Mouse (Mus musculus) hindbrain, embryonic 12.5 days (tissue): ENCODE data around the gene Plxna1. TPM values are rescaled to one million over a fixed set of nuclear protein-coding genes. Genes with fewer than 3 reads are reported as not detected.

Source experiments
- ATAC-seq: fragments of 200-750 bp; cut with Nextera tagmentation; 2 replicates; pipeline ENCODE4 v1.8.0; 2017; ENCODE audit warnings: moderate TSS enrichment; ENCODE audit not compliant: low FRiP score
- H3K27ac ChIP-seq: fragments of 300-500 bp; sonication (generic); 2 replicates; pipeline ENCODE4 v1.5.1; 2016; ENCODE audit warnings: mild to moderate bottlenecking
- H3K27me3 ChIP-seq: fragments of 300-500 bp; sonication (generic); 2 replicates; pipeline ENCODE4 v1.6.1; 2016; ENCODE audit warnings: mild to moderate bottlenecking
- H3K36me3 ChIP-seq: fragments of 300-500 bp; sonication (generic); 2 replicates; pipeline ENCODE4 v1.6.1; 2016; ENCODE audit warnings: mild to moderate bottlenecking
- H3K4me1 ChIP-seq: fragments of 300-500 bp; sonication (generic); 2 replicates; pipeline ENCODE4 v1.6.1; 2016
- H3K4me2 ChIP-seq: fragments of 300-500 bp; sonication (generic); replicated peaks from 2 replicates; pipeline ENCODE4 v1.6.1; 2016; ENCODE audit warnings: mild to moderate bottlenecking
- H3K4me3 ChIP-seq: fragments of 300-500 bp; sonication (generic); 2 replicates; pipeline ENCODE4 v1.5.1; 2016; ENCODE audit warnings: mild to moderate bottlenecking
- H3K9ac ChIP-seq: fragments of 300-500 bp; sonication (generic); 2 replicates; pipeline ENCODE4 v1.6.1; 2016; ENCODE audit warnings: mild to moderate bottlenecking, moderate library complexity
- H3K9me3 ChIP-seq: fragments of 300-500 bp; sonication (generic); replicated peaks from 2 replicates; pipeline ENCODE4 v1.6.1; 2016; ENCODE audit warnings: mild to moderate bottlenecking
- WGBS: fragments of 180-500 bp; shearing (Covaris S2); methylation state at CpG from one replicate; pipeline ENCODE4 v1.1.7; 2016; 5-methylcytosine and 5-hydroxymethylcytosine counted together
- polyA plus RNA-seq: library from polyadenylated mRNA; unstranded; fragments of >200 nt; fragmentation: Nextera tagmentation; extraction: Ambion mirVana; gene quantifications from 2 replicates; pipeline ENCODE4 v1.2.1, GENCODE M21; 2016

The Plxna1 gene
- polyA plus RNA-seq, 1 experiment from 2014 or later, result 62.8 TPM

GRCm38 (mm10) chr6:89345486-89345785, 17.0 kb downstream of the Plxna1 start:
- no peaks in the 10 kb centered on the region for H3K27me3 ChIP-seq
- no peak; the same call in 1 of the 2 replicates for ATAC-seq
- H3K9ac ChIP-seq, result no peak overlapping the region
- H3K27ac ChIP-seq, result no peak overlapping the region
- peaks cover 36% of the 10 kb centered on the region for H3K4me1 ChIP-seq
- H3K36me3 ChIP-seq, result peaks cover 76% of the 10 kb centered on the region
- WGBS, result 88% methylated on average over 3 of the region's 3 CpGs
- H3K4me2 ChIP-seq, result no peak overlapping the region
- no peak overlapping the region for H3K4me3 ChIP-seq
- H3K9me3 ChIP-seq, result no peaks in the 10 kb centered on the region

GRCm38 (mm10) chr6:89344613-89345485, 17.6 kb downstream of the Plxna1 start:
- H3K27ac ChIP-seq, result peak overlapping the region; percentile 75
- H3K9ac ChIP-seq, result no peak overlapping the region
- ATAC-seq, result 0 out of 2 replicates have a peak, but pooled peaks have one; percentile 18
- H3K4me1 ChIP-seq, result peaks cover 30% of the 10 kb centered on the region
- no peak overlapping the region for H3K4me2 ChIP-seq
- no peaks in the 10 kb centered on the region for H3K9me3 ChIP-seq
- H3K4me3 ChIP-seq, result no peak overlapping the region
- 33% methylated on average over 10 of the region's 10 CpGs for WGBS
- H3K27me3 ChIP-seq, result no peaks in the 10 kb centered on the region
- peaks cover 76% of the 10 kb centered on the region for H3K36me3 ChIP-seq

DNA sequence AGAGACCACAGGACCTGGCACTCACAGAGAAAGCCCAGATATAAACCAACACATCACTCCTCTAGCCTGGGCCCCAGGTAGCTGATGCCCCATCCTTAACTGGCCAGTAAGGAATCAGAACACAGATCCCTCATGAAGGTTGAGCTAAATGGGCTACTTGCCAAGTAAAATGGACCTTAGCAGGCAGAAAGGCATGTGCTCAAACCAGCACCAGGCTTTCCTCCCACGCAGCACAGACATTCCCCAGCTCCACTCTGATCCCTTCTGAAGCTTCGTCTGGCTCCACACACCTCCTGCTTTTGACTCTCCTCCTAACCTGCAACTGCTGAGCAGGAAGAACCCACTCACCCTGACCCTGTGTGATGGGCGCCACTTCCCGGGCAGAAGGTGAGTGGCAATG, 20.4 kb downstream of the Plxna1 start:
- H3K4me1 ChIP-seq, result peaks cover 22% of the 10 kb centered on the region
- H3K27me3 ChIP-seq, result no peaks in the 10 kb centered on the region
- WGBS, result 89% methylated on average over 4 of the region's 4 CpGs
- ATAC-seq, result no peak
- H3K9me3 ChIP-seq, result no peaks in the 10 kb centered on the region
- no peak overlapping the region for H3K27ac ChIP-seq
- peaks cover 77% of the 10 kb centered on the region for H3K36me3 ChIP-seq
- no peak overlapping the region for H3K4me2 ChIP-seq
- no peak overlapping the region for H3K9ac ChIP-seq
- H3K4me3 ChIP-seq, result no peak overlapping the region

GRCm38 (mm10) chr6:89339447-89339846, 23.0 kb downstream of the Plxna1 start:
- Histone ChIP-seq H3K9me3 (no peaks in the 10 kb centered on the region), H3K9ac (no peak overlapping the region), H3K27me3 (no peaks in the 10 kb centered on the region), H3K4me1 (peaks cover 18% of the 10 kb centered on the region), H3K36me3 (peaks cover 90% of the 10 kb centered on the region), H3K4me3 (no peak overlapping the region), H3K27ac (no peak overlapping the region), H3K4me2 (no peak overlapping the region)
- 89% methylated on average over 2 of the region's 2 CpGs for WGBS
- ATAC-seq, result no peak

GRCm38 (mm10) chr6:89338733-89339132, 23.7 kb downstream of the Plxna1 start:
- H3K27ac ChIP-seq, result no peak overlapping the region
- no peak overlapping the region for H3K9ac ChIP-seq
- no peak for ATAC-seq
- peaks cover 93% of the 10 kb centered on the region for H3K36me3 ChIP-seq
- H3K27me3 ChIP-seq, result no peaks in the 10 kb centered on the region
- no peaks in the 10 kb centered on the region for H3K9me3 ChIP-seq
- H3K4me1 ChIP-seq, result peaks cover 21% of the 10 kb centered on the region
- H3K4me3 ChIP-seq, result no peak overlapping the region
- 93% methylated on average over 8 of the region's 8 CpGs for WGBS
- no peak overlapping the region for H3K4me2 ChIP-seq

GRCm38 (mm10) chr6:89337574-89337973, 24.8 kb downstream of the Plxna1 start:
- Histone ChIP-seq H3K4me1 (peaks cover 26% of the 10 kb centered on the region), H3K9ac (no peak overlapping the region), H3K9me3 (no peaks in the 10 kb centered on the region), H3K36me3 (peaks cover 97% of the 10 kb centered on the region), H3K4me2 (no peak overlapping the region), H3K27me3 (no peaks in the 10 kb centered on the region), H3K4me3 (no peak overlapping the region), H3K27ac (no peak overlapping the region)
- ATAC-seq, result no peak
- 72% methylated on average over 9 of the region's 9 CpGs for WGBS

GRCm38 (mm10) chr6:89333964-89334702, 28.3 kb downstream of the Plxna1 start:
- H3K27me3 ChIP-seq, result no peaks in the 10 kb centered on the region
- no peak overlapping the region for H3K4me2 ChIP-seq
- peak overlapping the region; percentile 75 for H3K27ac ChIP-seq
- H3K4me1 ChIP-seq, result peaks cover 27% of the 10 kb centered on the region
- H3K4me3 ChIP-seq, result no peak overlapping the region
- peak; percentile 89 for ATAC-seq
- peak overlapping the region; percentile 39; the same call in 1 of the 2 replicates for H3K9ac ChIP-seq
- WGBS, result 51% methylated on average over 12 of the region's 12 CpGs
- H3K9me3 ChIP-seq, result no peaks in the 10 kb centered on the region
- H3K36me3 ChIP-seq, result peaks cover 97% of the 10 kb centered on the region

DNA sequence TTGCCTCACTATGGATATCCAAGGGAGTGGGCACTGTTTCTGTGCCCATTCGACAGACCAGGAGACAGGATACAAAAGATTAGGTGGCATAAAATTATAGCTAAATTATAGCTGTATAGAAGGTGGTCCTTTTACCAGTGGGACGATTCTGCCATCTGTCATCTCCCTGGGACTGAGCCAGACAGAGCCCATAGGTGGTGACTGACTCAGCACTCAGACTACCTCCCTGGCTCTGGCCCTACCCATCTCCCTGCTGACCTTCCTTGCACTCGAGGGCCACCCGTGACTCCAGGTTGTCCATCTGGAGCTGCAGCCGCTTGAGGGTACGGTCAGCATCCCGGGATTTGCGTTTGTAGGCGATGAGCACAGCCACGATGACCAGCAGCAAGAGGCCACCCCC, 31.5 kb downstream of the Plxna1 start:
- Histone ChIP-seq H3K27me3 (no peaks in the 10 kb centered on the region), H3K36me3 (peaks cover 97% of the 10 kb centered on the region), H3K4me1 (peaks cover 42% of the 10 kb centered on the region), H3K4me2 (no peak overlapping the region), H3K4me3 (no peak overlapping the region), H3K9ac (no peak overlapping the region), H3K9me3 (no peaks in the 10 kb centered on the region), H3K27ac (no peak overlapping the region)
- no peak for ATAC-seq
- WGBS, result 94% methylated on average over 10 of the region's 10 CpGs

DNA sequence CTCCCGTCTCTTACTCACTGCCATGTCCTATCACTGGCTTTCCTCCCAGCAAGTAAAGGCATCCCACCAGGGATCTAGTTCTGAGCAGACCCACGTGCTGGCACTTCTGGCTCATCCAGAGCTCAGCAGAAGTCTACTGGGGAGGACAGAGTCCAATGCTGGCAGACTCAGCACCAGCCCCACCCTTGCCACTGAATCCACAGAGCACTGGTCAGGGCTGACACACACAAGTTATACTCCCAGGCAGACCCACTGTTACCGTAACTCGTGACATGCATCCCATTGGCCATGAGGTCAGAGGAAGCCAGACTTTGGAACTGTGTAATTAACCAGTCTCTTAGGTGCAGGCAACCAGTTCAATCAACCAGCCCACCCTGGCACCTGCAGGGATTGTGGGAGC, 33.8 kb downstream of the Plxna1 start:
- no peaks in the 10 kb centered on the region for H3K27me3 ChIP-seq
- no peak for ATAC-seq
- H3K4me1 ChIP-seq, result peaks cover 23% of the 10 kb centered on the region
- no peaks in the 10 kb centered on the region for H3K9me3 ChIP-seq
- peaks cover 96% of the 10 kb centered on the region for H3K36me3 ChIP-seq
- no peak overlapping the region for H3K27ac ChIP-seq
- 88% methylated on average over 4 of the region's 4 CpGs for WGBS
- H3K4me2 ChIP-seq, result no peak overlapping the region
- no peak overlapping the region for H3K4me3 ChIP-seq
- H3K9ac ChIP-seq, result no peak overlapping the region

GRCm38 (mm10) chr6:89327746-89328491, 34.5 kb downstream of the Plxna1 start:
- Histone ChIP-seq H3K4me1 (peaks cover 19% of the 10 kb centered on the region), H3K9ac (no peak overlapping the region), H3K27ac (peak overlapping the region; percentile 8; the same call in 1 of the 2 replicates), H3K4me3 (no peak overlapping the region), H3K4me2 (no peak overlapping the region), H3K9me3 (no peaks in the 10 kb centered on the region), H3K27me3 (no peaks in the 10 kb centered on the region), H3K36me3 (peaks cover 96% of the 10 kb centered on the region)
- ATAC-seq, result no peak
- WGBS, result 64% methylated on average over 15 of the region's 15 CpGs

DNA sequence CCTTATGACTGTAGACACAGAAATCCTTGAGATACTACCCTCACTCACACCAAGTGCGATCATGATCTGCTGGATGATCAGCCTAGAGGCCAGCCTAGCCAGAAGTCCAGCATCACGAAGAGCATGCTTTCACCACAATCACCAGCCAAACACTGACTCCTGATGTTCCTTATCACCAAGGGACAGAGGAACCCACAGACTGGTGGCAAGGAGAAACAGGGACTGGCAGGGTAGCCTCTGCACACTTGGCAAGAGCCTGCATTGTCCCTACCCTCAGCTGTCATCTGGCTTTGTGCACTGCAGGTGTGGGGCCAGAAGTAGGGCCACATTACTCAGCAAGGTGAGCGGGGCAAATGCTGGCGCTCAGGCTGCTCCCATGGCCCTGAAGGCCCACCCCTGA, 37.6 kb downstream of the Plxna1 start:
- no peak for ATAC-seq
- no peaks in the 10 kb centered on the region for H3K9me3 ChIP-seq

DNA sequence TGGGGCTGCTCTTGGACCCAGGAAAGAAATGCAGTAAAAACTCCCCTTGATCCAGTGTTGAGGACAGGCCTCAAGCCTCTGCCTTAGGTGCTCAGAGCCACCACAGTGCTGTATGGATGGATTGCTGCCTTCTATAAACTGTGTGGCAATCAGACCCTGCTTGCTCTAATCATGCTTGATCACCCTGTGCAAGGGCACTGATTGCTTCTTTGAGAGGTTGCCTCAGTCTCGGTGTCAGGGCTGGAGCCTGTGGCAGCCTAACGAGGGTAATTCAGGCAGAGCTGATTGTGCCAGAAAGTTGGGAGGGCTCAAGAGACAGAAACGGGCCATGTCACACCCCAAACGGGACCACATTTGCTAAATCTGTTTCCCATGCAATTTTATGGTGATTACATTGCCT, 47.2 kb downstream of the Plxna1 start:
- no peak for ATAC-seq
- H3K27ac ChIP-seq, result peak overlapping the region; percentile 60

More for the DNA sequence above, 37.6 kb downstream of the Plxna1 start:
- 94% methylated on average over 4 of the region's 4 CpGs for WGBS
- H3K27ac ChIP-seq, result no peak overlapping the region
- peaks cover 96% of the 10 kb centered on the region for H3K36me3 ChIP-seq
- no peaks in the 10 kb centered on the region for H3K27me3 ChIP-seq
- H3K4me1 ChIP-seq, result peaks cover 19% of the 10 kb centered on the region
- no peak overlapping the region for H3K4me2 ChIP-seq
- no peak overlapping the region for H3K9ac ChIP-seq
- H3K4me3 ChIP-seq, result no peak overlapping the region

More for the DNA sequence above, 47.2 kb downstream of the Plxna1 start:
- Histone ChIP-seq H3K27me3 (no peaks in the 10 kb centered on the region), H3K9ac (no peak overlapping the region), H3K36me3 (peaks cover 44% of the 10 kb centered on the region), H3K4me2 (no peak overlapping the region), H3K4me3 (no peak overlapping the region), H3K9me3 (no peaks in the 10 kb centered on the region), H3K4me1 (peaks cover 15% of the 10 kb centered on the region)
- 56% methylated on average over 4 of the region's 4 CpGs for WGBS
